Mouse (Mus musculus) G1E (cell line): ENCODE measurements around the gene Man1a. TPM values are rescaled to one million over a fixed set of nuclear protein-coding genes. Genes with fewer than 3 reads are reported as not detected.

Source experiments
- ATAC-seq: 2 replicates; pipeline ENCODE4 v1.8.0; 2016; ENCODE audit warnings: mild to moderate bottlenecking; ENCODE audit not compliant: insufficient number of reproducible peaks, poor library complexity, low FRiP score, severe bottlenecking; ENCODE audit errors: extremely low read depth
- DNase-seq: peaks from one replicate; pipeline ENCODE4 v3.0.0; 2012; ENCODE audit warnings: low spot score
- H3K27me3 ChIP-seq: 2 replicates; pipeline ENCODE4 v1.6.1; 2012; ENCODE audit warnings: mild to moderate bottlenecking, low read length, inconsistent platforms; ENCODE audit not compliant: insufficient read depth
- H3K36me3 ChIP-seq: replicated peaks from 2 replicates; pipeline ENCODE3; 2012; ENCODE audit warnings: mild to moderate bottlenecking, inconsistent platforms
- H3K4me1 ChIP-seq: 2 replicates; pipeline ENCODE4 v1.6.1; 2012; ENCODE audit warnings: low read depth, low read length, inconsistent platforms, mixed read lengths; ENCODE audit not compliant: insufficient read depth
- H3K4me3 ChIP-seq: 2 replicates; pipeline ENCODE4 v1.5.1; 2012; ENCODE audit warnings: low read depth, mild to moderate bottlenecking, inconsistent platforms, low read length, moderate library complexity, mixed read lengths
- H3K9me3 ChIP-seq: replicated peaks from 2 replicates; pipeline ENCODE4 v1.6.1; 2012; ENCODE audit warnings: inconsistent platforms
- CTCF ChIP-seq: IDR thresholded peaks from 2 replicates; pipeline ENCODE4 v1.5.1; 2012; ENCODE audit warnings: low read depth, low read length, inconsistent platforms, mixed read lengths
- GATA1 ChIP-seq: IDR thresholded peaks from 2 replicates; pipeline ENCODE4 v1.6.1; 2012; ENCODE audit warnings: borderline replicate concordance, low read length, inconsistent platforms, mixed read lengths
- GATA2 ChIP-seq: IDR thresholded peaks from 2 replicates; pipeline ENCODE4 v1.6.1; 2012; ENCODE audit warnings: low read depth, low read length, inconsistent platforms, borderline replicate concordance
- POLR2AphosphoS5 ChIP-seq: IDR thresholded peaks from 2 replicates; pipeline ENCODE4 v1.6.1; 2012; ENCODE audit warnings: low read depth, low read length, inconsistent platforms; ENCODE audit not compliant: insufficient replicate concordance
- TAL1 ChIP-seq: conservative IDR thresholded peaks from 2 replicates; pipeline ENCODE4 v1.6.1; 2012; ENCODE audit warnings: low read depth, low read length, inconsistent platforms, mixed read lengths
- polyA plus RNA-seq: library from polyadenylated mRNA; stranded (reverse); fragments of >175 nt; gene quantifications from 2 replicates; pipeline ENCODE4 v1.2.3, GENCODE M21; 2012
- total RNA-seq, 2 experiments: library from RNA; stranded (forward) in 1 of 2; stranded (reverse) in 1 of 2; fragments of 200-1000 nt in 1 of 2; fragments of >200 nt in 1 of 2; fragmentation: Nextera tagmentation in 1 of 2; gene quantifications; 2 replicates each; pipeline ENCODE4 v1.2.3; 2014 to 2017

Gene Man1a
- total and polyA plus RNA-seq, 3 experiments: 0.03 to 6.6 (median 0.05) TPM

GRCm38 (mm10) chr10:53863486-53864357 is 212.7 kb downstream of the Man1a start:
- ATAC-seq: no peak

DNA sequence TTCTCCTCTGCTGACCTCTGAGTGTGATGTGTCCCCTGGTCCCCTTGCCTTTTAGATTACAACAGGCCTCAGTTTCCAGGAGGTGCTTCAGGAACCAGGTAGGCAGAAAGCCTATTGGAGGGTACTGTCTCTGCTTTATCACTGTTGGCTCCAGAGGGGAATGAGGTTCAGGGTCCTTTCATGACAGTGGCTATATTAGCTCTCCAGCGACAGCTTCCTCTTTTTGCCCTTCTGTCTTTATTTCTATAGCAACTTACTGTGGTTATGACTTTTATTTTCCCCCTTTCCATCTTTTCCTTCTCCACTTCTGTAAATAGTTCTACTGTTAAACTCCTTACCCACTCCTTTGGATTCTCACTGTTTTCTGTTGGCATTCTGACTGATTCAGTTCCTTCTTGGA is 216.5 kb downstream of the Man1a start:
- TF ChIP-seq GATA1 (no peak), POLR2AphosphoS5 (no peak), GATA2 (no peak), CTCF (no peak), TAL1 (no peak)
- ATAC-seq: no peak
- no peaks in the 10 kb centered on the region for H3K27me3 ChIP-seq
- no peak for DNase-seq
- H3K36me3 ChIP-seq: no peaks in the 10 kb centered on the region
- no peaks in the 10 kb centered on the region for H3K9me3 ChIP-seq
- no peak overlapping the region for H3K4me3 ChIP-seq
- no peaks in the 10 kb centered on the region for H3K4me1 ChIP-seq

More at GRCm38 (mm10) chr10:53863486-53864357, 212.7 kb downstream of the Man1a start:
- no peak for DNase-seq
- no peaks in the 10 kb centered on the region for H3K36me3 ChIP-seq
- H3K4me1 ChIP-seq: no peaks in the 10 kb centered on the region
- H3K27me3 ChIP-seq: no peaks in the 10 kb centered on the region
- no peaks in the 10 kb centered on the region for H3K9me3 ChIP-seq
- no peak for TF ChIP-seq GATA1
- TF ChIP-seq GATA2: no peak
- no peak for TF ChIP-seq POLR2AphosphoS5
- TF ChIP-seq TAL1: no peak
- no peak for TF ChIP-seq CTCF
- H3K4me3 ChIP-seq: no peak overlapping the region

DNA sequence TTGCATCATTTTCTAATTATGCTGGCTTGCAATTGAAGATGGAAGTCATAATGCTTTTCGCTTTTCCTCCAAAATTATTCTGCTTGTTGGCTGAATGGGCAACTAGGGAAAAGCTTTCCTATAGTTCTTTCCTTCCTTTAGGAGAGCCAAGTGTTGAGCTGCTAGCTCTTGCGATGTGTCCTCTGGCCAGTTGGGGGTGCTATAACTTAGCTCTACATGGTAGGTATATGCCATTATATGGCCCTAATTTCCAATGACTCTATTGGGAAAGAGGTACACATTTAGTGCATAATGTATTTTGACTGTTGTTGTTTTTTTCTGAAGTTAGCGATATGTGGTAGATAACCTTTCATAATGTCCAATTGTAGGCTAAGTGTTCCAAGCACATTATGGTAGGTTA is 217.2 kb downstream of the Man1a start:
- TF ChIP-seq POLR2AphosphoS5 (no peak), GATA1 (no peak), CTCF (no peak), TAL1 (no peak)
- Histone ChIP-seq H3K27me3 (no peaks in the 10 kb centered on the region), H3K4me3 (no peak overlapping the region), H3K4me1 (no peaks in the 10 kb centered on the region), H3K9me3 (no peaks in the 10 kb centered on the region), H3K36me3 (no peaks in the 10 kb centered on the region)
- ATAC-seq (no peak), DNase-seq (no peak)
